Mouse (Mus musculus) kidney, adult 2 months (tissue): ENCODE results near the gene Kctd5. TPM values are rescaled to one million over a fixed set of nuclear protein-coding genes. Genes with fewer than 3 reads are reported as not detected.
"Not testable (repeated sequence)": the region's sequence is repeated elsewhere in the genome, so short reads cannot be mapped to it uniquely, and the experiment has no call there.

Source experiments
- DNase-seq: peaks from one replicate; pipeline ENCODE4 v3.0.0; 2021
- H3K27ac ChIP-seq: fragments of 200-500 bp; 2 replicates; pipeline ENCODE4 v1.5.1; 2012; ENCODE audit warnings: low read depth, low read length, control low read depth, inconsistent platforms; ENCODE audit not compliant: insufficient read depth
- H3K27me3 ChIP-seq: fragments of 200-500 bp; replicated peaks from 2 replicates; pipeline ENCODE4 v1.6.1; 2012; ENCODE audit warnings: mild to moderate bottlenecking, moderate library complexity, low read length, inconsistent platforms; ENCODE audit not compliant: control insufficient read depth, insufficient read depth
- H3K36me3 ChIP-seq: fragments of 200-500 bp; 2 replicates; pipeline ENCODE4 v1.6.1; 2012; ENCODE audit warnings: mild to moderate bottlenecking, moderate library complexity, low read length, inconsistent platforms; ENCODE audit not compliant: control insufficient read depth, insufficient read depth
- H3K4me1 ChIP-seq: fragments of 200-500 bp; 2 replicates; pipeline ENCODE4 v1.6.1; 2011; ENCODE audit warnings: low read length; ENCODE audit not compliant: control insufficient read depth, insufficient read depth
- H3K4me3 ChIP-seq: fragments of 200-500 bp; 2 replicates; pipeline ENCODE4 v1.5.1; 2011; ENCODE audit warnings: mild to moderate bottlenecking, low read depth, low read length, control low read depth; ENCODE audit not compliant: insufficient read depth
- CTCF ChIP-seq: fragments of 200-500 bp; conservative IDR thresholded peaks from 2 replicates; pipeline ENCODE4 v1.5.1; 2011; ENCODE audit warnings: low read depth, mild to moderate bottlenecking, control low read depth, low read length, moderate library complexity, mixed read lengths; ENCODE audit not compliant: insufficient read depth, insufficient read length
- POLR2A ChIP-seq: fragments of 200-500 bp; IDR thresholded peaks from one replicate; pipeline ENCODE4 v1.6.1; 2011; ENCODE audit warnings: low read depth, low read length, control low read depth
- WGBS: fragments of 180-500 bp; shearing (Covaris S2); methylation state at CpG from one replicate; pipeline ENCODE4 v1.1.7; 2018; 5-methylcytosine and 5-hydroxymethylcytosine counted together
- polyA plus RNA-seq: library from polyadenylated mRNA; depleted of rRNA; stranded (reverse); fragments of >200 nt; gene quantifications from 2 replicates; pipeline ENCODE4 v1.2.3, GENCODE M21; 2012

Kctd5 gene
- polyA plus RNA-seq, 1 experiment: 16.1 TPM

- H3K4me1 ChIP-seq: no peaks in the 10 kb centered on the region
- no peak overlapping the region for H3K27ac ChIP-seq
- no peak for TF ChIP-seq POLR2A
- TF ChIP-seq CTCF: no peak
- peaks cover 15% of the 10 kb centered on the region for H3K36me3 ChIP-seq
- no peak for DNase-seq
- no peaks in the 10 kb centered on the region for H3K27me3 ChIP-seq
- WGBS: 96% methylated on average over 1 of the region's 1 CpGs
- no peak overlapping the region for H3K4me3 ChIP-seq
Observed at GRCm38 (mm10) chr17:24090575-24090974, 17.3 kb upstream of the Kctd5 start.

DNA sequence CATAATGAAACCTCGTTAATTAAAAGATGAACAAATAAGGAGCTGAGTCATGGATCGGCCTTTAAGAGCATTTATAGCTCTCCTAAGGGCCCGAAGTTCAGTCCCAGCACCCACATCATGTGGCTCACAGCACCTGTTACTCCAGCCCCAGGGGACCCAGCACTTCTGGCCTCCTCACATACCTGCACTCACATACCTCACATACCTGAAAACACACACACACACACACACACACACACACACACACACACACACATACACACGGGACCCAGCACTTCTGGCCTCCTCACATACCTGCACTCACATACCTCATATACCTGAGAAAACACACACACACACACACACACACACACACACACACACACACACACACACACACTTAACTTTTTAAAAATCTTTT, 13.1 kb upstream of the Kctd5 start:
- H3K4me1 ChIP-seq, H3K27ac ChIP-seq, H3K27me3 ChIP-seq, DNase-seq, H3K4me3 ChIP-seq: not testable (repeated sequence)
- peaks cover 11% of the 10 kb centered on the region for H3K36me3 ChIP-seq
- WGBS: 71% methylated on average over 4 of the region's 4 CpGs

DNA sequence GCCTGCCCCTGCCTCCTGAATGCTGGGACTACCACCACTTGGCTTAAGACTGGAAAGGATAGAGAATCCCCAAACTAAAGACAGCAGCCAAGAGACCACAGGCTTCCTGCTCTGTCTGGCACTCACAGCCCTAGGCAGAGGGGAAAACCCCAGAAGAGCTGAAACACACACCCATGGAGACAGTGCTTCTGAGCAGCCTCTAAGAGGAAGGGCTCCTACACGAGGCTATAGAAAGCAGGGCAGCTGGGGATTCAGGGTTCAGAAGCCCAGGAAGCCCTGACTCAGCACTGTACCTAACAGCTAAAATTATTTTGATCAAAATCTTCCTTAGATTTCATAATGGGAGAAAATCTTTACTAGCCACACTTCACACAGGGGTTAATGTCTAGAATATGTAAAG, 11.3 kb upstream of the Kctd5 start:
- Histone ChIP-seq H3K36me3 (peaks cover 5% of the 10 kb centered on the region), H3K4me3 (no peak overlapping the region), H3K27ac (no peak overlapping the region), H3K27me3 (no peaks in the 10 kb centered on the region), H3K4me1 (no peaks in the 10 kb centered on the region)
- DNase-seq: no peak
- TF ChIP-seq POLR2A: no peak
- TF ChIP-seq CTCF: no peak
- WGBS: 47% methylated on average over 1 of the region's 1 CpGs

- Histone ChIP-seq H3K4me3 (no peak overlapping the region), H3K27me3 (no peaks in the 10 kb centered on the region), H3K27ac (no peak overlapping the region), H3K4me1 (peaks cover 1% of the 10 kb centered on the region), H3K36me3 (no peaks in the 10 kb centered on the region)
- 93% methylated on average over 2 of the region's 2 CpGs for WGBS
- no peak for TF ChIP-seq POLR2A
- no peak for TF ChIP-seq CTCF
- DNase-seq: no peak
Observed at GRCm38 (mm10) chr17:24077101-24077500, 3.8 kb upstream of the Kctd5 start.

- no peak overlapping the region for H3K27ac ChIP-seq
- H3K4me3 ChIP-seq: no peak overlapping the region
- peaks cover 4% of the 10 kb centered on the region for H3K4me1 ChIP-seq
- H3K27me3 ChIP-seq: no peaks in the 10 kb centered on the region
- TF ChIP-seq CTCF (no peak), POLR2A (no peak)
- 78% methylated on average over 3 of the region's 3 CpGs for WGBS
- DNase-seq: no peak
- no peaks in the 10 kb centered on the region for H3K36me3 ChIP-seq
Observed at GRCm38 (mm10) chr17:24069531-24069930, 3.8 kb downstream of the Kctd5 start.

- H3K36me3 ChIP-seq: no peaks in the 10 kb centered on the region
- no peaks in the 10 kb centered on the region for H3K27me3 ChIP-seq
- H3K4me3 ChIP-seq: no peak overlapping the region
- H3K27ac ChIP-seq: no peak overlapping the region
- peak; percentile 13 for DNase-seq
- peaks cover 4% of the 10 kb centered on the region for H3K4me1 ChIP-seq
- 68% methylated on average over 5 of the region's 5 CpGs for WGBS
- TF ChIP-seq CTCF (no peak), POLR2A (no peak)
Observed at GRCm38 (mm10) chr17:24068271-24068670, 5.0 kb downstream of the Kctd5 start.

DNA sequence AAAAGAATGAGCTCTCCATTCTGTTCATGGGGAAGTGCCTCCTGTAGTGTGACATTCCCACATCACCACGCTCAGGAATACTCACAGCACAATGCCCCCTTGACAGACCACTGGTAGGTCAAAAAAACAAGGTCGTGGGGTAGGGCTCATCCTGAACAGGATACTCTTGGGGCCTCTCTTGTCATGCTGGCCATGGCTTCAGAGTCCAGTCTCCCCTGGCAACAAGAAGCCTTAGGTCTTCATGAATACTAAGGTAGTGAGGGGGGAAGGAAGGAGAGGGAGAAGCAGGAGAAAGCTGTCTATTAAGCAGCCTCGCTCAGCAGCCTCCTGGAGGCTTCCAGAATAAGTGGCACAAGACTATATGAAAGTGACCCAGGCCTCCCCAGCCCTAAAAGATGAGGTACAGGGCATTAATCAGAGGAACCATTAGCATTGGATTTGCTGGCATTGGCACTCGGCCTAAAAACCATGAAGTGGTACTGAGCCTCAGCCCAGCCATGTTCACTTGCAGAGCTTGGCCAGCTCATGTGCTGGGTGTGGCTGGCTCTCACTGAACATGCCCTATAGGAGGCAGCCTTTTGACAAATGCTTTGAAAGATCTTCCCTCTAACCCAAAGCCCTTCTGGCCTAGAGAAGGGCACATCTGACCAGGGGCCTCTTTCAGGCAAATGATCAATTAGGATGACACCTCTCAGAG, 10.7 kb downstream of the Kctd5 start:
- no peak for TF ChIP-seq CTCF
- no peak for TF ChIP-seq POLR2A
- Histone ChIP-seq H3K4me3 (no peak overlapping the region), H3K36me3 (no peaks in the 10 kb centered on the region), H3K27me3 (no peaks in the 10 kb centered on the region), H3K4me1 (no peaks in the 10 kb centered on the region), H3K27ac (no peak overlapping the region)
- no peak for DNase-seq
- WGBS: 80% methylated on average over 4 of the region's 4 CpGs

DNA sequence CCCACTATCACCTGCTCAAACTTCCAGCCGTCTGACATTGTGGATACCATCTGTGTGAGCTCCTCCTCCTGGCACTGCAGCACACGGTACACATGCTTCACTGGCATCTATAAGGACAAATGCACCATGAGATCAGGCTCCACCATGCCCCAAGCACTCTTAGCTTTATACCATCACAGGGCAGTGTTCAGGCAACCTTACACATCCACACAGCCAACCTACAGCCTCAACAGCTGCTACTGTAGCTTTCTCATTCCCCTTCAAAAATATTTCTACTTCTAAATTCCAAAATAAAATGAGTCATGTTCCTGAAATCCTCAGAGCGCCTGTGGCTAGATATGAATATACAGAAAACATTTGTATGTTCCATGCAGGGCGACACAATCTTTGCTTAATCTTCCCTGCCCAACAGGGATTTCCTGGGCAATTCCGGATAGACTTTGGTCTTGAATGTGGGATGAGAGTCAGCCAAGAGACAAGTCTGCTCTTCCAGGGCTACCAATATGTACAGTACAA, 15.5 kb downstream of the Kctd5 start:
- 87% methylated on average over 5 of the region's 5 CpGs for WGBS
- Histone ChIP-seq H3K4me3 (no peak overlapping the region), H3K36me3 (no peaks in the 10 kb centered on the region), H3K27ac (no peak overlapping the region), H3K4me1 (no peaks in the 10 kb centered on the region), H3K27me3 (no peaks in the 10 kb centered on the region)
- no peak for DNase-seq
- no peak for TF ChIP-seq POLR2A
- no peak for TF ChIP-seq CTCF
